Mouse (Mus musculus) kidney, adult 2 months (tissue): Measurements from ENCODE around the gene Polr1d.
A peak's percentile ranks its signal among the peaks of the same experiment; 100 is the strongest.

ENCODE experiments used
- CTCF ChIP-seq: fragments of 200-500 bp; conservative IDR thresholded peaks from 2 replicates; pipeline ENCODE4 v1.5.1; 2011; ENCODE audit warnings: low read depth, mild to moderate bottlenecking, control low read depth, low read length, moderate library complexity, mixed read lengths; ENCODE audit not compliant: insufficient read depth, insufficient read length
- POLR2A ChIP-seq: fragments of 200-500 bp; IDR thresholded peaks from one replicate; pipeline ENCODE4 v1.6.1; 2011; ENCODE audit warnings: low read depth, low read length, control low read depth

DNA sequence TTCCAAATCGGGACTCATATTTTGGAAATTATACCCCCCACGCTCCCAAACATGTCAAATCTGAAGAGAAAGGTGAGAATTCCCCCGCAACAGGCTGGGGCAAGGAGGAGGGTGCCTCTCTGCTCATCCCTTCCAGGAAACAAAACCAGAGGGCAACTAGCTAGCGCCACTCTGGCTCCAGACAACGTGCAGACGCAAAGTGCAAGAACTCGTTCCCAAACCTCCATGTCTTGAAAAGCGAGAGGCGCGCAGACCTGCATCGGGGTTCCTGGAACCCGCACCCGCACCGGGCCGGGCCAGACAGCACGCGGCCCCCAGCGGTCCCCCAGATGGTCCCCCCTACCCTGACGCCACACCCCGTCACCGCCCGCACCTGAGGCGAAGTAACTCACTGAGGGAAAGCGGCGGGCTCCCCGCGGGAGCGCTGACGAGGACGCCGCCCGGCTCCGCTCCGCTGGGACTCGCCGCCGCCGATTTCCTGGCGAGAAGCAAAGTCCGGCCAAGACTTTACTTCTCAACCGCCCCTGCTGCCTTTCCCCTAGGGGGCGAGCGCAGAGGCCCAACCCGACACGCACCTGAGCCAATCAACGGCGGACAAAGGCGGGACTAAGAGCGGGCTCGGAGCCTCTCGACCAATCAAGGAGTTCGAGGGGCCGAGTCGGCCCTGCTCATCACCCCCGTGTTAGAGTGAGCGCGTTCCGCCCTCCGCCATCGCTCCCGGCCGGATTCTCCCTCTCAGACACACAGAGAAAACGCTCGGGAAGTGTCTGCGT is 638 bp upstream of the Polr1d start, which contains the start of gene Lnx2:
- TF ChIP-seq CTCF (peak; percentile 54), POLR2A (peak; percentile 22)
